Mouse (Mus musculus) urinary bladder, postnatal 10 days (tissue): ENCODE measurements around the gene Cldn2.

Experiments
- DNase-seq: peaks from one replicate; pipeline ENCODE4 v3.0.0; 2022; ENCODE audit warnings: low spot score

Gene Cldn2

DNA sequence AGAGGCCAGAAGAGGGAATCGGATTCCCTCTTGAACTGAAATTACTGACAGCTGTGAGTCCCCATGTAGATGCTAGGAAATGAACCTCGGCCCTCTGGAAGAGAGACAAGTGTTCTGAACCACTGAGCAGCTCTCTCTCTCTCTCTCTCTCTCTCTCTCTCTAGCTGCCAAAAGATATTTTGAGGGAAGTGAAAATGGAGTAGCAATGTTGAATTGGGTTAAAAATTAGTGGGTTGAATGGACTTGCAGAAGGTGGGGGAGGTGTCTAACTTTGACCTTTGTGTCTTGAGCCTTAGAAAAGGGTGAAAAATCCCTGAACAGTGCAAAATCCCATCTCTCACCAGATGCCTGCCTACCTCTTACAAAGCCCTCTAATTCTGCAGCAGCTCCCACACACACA, 6.8 kb downstream of the Cldn2 start:
- no peak for DNase-seq

DNA sequence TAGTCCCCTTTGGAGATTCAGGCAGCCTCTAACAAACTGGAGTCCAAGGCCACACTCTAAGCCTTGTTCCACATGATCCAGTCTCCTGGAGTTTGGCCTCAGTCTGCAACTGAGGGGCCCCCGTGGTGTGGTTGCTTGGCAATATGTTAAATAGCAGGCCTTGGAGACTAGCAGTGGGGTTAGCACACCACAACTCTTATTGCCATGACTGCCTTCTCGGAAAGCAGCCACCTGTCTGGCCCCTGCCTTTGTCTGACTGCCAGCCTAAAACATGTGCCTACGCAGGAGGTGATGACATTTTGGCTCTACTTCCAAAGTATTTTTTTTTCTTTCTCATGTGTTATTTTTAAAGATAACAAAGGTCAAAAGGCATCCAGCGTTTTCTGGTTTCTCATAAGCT, 7.5 kb downstream of the Cldn2 start:
- no peak for DNase-seq

DNA sequence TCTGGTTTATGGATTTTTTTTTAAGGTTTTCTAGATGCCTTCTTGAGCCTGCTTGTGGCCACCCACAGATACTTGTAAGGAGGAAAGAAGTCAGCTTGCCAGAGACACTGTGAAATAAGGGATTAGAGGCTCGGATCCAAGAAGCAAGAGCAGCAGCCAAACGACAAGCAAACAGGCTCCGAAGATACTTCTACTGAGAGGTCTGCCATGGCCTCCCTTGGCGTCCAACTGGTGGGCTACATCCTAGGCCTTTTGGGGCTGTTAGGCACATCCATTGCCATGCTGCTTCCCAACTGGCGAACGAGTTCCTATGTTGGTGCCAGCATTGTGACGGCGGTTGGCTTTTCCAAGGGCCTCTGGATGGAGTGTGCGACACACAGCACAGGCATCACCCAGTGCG, 7.9 kb downstream of the Cldn2 start:
- DNase-seq = no peak

DNA sequence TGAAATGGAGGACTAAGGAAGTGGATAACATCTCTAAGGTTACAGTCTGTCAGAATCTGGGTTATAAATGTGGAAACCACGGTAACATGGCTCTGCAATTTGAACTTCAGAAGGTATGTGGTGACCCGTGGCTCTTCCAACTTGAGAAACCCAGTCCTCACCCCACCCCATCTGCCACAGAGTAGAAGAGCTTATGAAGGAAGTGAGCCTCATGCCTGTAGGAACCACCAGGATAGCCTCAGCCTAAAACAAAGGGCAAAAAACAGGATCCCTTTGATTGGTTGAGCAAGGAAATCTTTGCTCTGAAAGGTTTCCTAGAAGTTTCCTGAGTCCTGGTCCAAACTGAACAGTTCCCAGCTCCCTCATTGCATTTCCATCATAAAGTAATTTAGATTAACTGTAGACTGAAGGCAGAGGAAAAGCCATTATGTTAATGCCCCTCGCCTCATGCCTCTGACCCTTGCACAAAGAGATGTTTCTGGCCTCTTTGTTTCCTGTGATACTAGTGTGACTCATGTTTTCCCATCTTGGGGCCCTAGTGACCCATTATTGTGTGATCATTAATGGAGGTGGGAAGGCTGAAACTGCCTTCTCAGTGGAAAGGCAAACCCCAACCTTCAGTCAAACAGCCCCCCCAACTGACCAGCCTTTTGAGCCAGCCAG, 12.1 kb downstream of the Cldn2 start:
- no peak for DNase-seq

DNA sequence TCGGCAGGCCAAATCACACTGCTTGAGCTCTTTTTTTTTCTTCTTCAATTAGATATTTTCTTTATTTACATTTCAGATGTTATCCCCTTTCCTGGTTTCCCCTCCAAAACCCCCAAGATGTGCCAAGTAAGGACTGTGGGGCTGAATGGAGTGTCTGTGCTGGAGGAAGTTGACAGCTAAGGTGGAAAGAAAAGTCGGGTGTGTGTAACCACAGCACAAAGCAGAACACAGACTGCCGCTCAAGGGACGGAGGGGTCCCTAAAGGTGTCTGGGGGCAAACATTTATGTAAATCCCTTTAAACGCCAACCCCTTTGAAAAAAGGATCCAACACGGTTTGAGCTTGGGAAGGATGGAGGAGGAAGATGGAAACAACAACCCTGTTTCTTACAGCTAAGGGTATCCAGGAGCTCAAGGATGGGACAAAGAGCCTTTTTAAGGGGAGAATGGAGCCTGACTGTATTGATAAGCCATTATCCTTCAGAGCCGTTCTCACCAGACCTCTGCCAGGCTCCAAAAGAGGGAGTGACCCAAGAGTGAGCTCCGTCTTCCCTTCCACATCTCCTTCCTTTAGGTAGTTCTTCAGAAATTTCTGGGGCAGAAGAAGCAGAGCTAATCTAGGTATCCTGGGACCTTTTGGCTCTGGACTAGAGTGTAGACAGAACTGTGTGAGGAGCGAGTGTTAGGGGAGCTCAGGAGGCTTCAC, 12.8 kb downstream of the Cldn2 start:
- DNase-seq = no peak

DNA sequence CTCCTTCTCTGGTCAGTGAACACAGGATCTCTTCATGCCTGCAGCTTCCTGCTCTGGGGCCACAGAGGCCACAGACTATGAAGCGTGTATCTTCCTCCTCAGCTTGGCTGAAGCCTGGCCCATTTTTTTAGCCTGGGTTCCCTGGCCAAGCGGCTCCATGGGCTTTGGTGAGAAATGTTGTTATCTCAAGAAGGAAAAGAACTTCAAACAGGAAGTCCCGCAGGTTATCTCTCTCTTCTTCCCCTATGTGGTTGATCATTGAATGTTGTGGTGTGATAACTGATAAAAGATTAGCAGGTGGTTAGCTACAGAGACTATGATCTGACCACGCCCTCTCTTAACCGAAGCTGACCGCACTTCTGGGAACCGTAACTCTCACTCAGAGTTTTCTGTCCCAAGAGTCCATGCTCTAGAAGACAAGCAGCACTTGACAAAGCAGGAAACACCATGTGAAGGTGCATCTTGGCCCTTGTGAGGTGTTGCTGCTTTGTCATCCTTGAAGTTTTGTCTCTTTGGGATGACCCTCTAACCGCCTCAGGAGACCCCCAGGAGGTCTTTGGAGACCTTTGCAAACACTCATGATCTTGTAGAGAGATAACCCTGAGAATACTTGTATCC, 13.5 kb downstream of the Cldn2 start:
- DNase-seq = no peak

DNA sequence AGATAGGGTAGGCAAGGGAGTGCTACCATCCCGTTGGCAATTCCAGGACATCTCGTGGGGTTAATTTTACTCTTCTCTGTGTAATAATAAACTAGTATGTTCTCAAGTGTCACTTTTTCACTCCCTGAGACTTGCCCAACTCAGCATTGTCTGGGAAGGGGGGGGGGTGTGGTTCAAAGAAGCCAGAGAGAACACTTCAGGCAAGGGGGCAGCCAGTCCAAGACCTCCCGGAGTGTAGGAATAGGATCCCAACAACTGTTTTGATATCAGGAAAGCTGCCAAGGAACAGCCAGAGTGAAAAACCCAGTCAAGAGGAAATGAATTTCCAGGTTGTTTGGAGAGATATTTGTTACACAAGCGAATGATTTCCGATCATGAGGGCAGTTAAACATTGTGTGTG, 14.6 kb downstream of the Cldn2 start:
- DNase-seq = no peak

DNA sequence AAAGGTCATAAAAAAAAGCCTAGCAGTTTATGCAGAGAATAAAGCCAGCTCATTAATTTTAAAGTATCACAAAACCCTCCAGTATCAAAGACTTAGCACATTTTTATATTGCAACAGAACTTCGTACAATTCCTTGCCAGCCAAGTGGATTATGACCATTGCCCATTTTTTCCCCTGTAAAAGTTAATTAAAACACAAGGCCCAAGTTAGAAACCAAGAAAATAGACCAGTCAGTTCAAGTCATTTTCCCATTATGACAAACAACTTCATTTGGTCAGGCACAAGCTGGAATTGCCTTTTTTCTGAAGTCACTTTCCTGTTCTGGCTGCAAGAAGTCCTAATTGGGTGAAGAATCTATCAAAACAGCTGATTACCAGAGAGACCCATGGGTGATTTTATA, 24.8 kb downstream of the Cldn2 start:
- DNase-seq = no peak

DNA sequence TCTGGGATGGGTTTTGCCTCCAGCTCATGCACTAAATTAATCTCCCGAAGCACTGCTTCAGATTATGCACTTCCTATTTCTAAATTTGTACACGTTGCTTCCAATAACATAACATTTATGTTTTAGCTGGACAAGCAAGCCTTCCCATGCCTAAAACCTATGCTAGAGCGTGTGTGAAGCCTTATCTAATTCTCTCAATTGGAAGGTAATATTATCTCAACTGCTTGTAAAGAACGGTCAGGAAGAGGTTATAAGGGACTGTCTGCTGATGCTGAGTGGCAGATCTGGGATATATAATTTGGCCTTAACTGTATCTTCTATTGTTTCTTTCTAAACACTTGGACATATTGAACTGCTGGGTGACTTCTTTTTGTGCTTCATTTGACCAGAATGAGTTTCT, 26.3 kb downstream of the Cldn2 start:
- no peak for DNase-seq

DNA sequence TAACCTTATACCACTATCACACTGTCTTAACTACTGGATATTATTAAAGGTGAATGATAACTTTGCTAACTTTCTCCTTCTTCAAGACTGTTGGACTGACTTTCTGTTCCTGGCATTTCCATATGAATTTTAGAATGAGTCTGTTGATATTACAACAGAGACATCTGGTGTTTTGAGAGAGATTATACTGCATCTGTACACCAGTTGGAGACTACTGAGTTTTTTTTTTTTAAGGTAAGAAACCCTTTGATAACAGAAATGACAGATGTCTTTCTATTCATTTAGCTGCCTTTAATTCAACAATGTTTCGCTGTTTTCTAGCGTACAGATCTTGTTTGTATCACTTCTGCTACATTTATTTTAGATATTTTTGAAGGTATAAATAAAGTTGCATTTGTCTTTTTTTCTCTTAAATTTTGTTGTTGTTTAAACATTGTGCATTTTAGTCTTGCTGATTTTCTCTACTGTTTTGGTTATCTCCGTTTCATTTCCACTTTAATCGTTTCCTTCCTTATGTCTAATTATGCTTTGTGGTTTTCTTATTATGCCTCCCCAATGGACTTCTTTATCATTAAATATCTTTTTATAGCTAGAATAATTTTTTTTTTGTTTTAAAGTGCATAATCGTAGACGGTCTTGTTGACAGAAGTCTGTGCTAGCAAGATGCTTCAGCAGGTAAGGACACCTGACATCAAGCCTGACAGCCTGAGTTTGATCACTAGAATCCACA, 27.9 kb downstream of the Cldn2 start:
- DNase-seq = no peak

DNA sequence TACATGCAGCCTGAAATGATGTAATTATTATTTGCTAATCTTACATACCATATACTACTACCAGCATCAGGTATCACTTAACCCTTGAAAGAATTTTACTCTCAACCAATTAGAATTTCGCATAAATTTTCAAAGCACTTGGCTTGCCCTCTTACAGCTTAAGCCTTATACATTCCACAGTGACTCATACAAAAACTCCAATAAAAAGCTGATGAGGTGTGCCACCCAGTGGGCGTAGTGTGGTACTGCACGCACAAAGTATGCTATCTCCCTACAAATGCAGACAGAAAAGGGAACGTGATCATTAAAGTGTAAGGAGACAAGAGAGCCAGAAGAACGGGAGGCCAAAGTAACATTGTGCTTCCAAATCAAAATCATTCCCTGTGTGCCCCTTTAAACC, 31.8 kb downstream of the Cldn2 start:
- DNase-seq = no peak

DNA sequence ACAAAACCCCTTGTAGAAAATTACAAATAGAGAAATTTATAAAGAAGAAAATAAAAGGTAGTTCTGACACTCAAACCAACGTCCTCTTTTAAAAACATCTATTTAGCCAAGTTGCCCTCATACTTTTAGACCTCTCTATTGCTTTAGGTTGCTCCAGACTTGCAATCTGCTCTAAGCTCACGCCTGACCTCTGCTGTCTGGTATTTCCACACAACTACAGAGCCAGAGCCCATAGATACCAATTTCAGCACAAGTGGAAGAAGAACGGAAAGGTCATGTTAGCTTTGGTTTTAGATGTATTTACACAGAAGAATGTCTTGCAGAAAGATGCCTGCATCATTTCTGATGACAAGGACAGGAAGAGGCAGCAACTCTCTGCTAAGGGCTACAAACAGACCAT, 38.4 kb downstream of the Cldn2 start:
- no peak for DNase-seq

DNA sequence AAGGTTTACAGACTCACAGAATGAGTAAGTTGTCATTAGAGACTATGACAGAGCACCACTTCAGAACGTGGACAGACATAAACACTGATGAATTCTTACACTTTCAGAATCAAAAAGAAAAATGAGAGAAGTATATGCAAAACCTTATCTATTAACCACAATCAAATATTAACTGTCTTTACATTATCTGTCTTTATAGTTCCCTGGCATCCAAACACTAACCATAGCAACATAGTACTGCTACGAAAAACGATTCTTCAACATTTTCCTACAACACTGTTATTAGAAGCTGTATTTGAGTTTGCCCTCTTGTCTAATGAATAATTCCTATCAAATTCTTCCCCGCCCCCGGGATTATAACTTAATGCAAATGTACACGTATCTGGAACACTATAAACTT, 40.5 kb downstream of the Cldn2 start:
- DNase-seq = no peak

DNA sequence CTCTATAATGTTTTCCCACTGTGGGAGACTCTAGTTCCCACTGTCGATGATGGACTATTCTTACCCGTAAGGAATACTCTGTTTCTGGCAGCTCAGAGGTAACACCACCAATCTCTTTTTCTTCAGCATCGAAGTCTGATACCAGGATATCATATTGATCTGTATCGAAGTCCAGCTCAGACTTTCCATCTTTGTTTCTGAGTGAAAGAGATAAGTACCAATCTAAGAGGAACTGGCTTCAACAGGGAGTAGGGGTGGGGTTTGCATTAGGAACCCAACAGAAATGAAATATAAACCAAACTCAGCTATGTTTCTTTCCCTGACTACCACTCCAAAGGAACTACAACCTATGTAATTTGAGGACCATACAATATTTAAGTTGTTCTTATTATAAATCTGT, 54.2 kb downstream of the Cldn2 start:
- DNase-seq = no peak

DNA sequence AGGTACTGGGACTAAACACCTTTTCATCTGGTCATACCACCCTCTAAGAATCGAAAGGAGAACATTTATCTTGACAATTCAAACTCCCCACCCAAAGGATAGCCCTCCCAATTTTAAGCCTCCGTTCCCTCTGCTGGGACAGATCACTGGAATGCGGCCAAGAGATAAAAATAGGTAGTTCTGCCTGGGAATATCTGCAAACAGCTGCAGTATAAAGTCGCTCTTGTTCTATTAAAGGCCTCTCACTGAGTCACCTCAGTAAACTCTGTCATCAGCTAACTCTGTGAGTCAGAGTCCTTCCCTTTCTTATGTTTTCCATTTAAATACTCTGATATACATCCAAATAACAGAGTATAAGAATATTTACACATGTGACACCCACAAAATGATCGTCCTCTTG, 58.8 kb downstream of the Cldn2 start:
- DNase-seq = no peak
